Mouse (Mus musculus): ENCODE results near the gene Sphk2.

The Sphk2 gene

DNA sequence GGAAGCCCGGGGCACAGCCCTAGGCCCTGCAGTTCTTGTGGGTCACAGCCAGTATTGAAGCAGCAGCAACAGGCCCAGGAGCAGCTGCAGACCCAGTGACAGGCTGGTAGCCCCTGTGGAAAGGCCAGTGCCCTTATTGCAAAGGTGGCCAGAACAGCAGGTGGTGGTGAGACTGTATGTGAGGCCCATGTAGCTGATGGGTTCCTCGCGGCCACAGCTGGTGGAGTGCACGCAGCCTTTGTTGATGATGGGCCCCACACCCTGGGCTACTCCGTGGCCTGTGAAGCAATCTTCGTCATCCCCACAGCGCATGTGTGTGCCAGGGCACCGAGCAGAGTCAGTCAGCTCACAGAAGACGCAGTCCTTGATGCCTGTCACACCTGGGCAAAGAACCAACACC lies 7.3 kb upstream of the Sphk2 start:
- in situ Hi-C loops (cut with MboI, MseI): no loop called here

DNA sequence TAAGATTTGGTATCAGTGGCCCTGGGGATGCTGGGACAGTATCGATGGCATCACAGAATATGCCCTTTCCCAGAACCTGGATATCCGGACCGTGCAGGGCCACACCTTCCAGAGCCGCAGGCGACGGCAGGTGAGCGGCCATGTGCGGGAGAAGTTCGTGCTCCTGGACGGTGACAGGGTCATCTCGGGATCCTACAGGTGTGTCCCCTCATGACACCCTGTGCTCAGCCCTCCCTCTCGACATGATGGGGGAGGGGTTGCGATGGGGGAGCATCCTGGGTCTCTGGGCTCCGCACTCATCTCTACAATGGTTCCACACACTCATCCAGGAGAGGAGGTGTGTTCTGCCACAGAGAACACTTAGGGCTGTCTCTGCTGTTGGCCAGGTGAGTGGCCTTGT lies 6.0 kb upstream of the Sphk2 start:
- in situ Hi-C loops (cut with MboI, MseI): no loop called here

DNA sequence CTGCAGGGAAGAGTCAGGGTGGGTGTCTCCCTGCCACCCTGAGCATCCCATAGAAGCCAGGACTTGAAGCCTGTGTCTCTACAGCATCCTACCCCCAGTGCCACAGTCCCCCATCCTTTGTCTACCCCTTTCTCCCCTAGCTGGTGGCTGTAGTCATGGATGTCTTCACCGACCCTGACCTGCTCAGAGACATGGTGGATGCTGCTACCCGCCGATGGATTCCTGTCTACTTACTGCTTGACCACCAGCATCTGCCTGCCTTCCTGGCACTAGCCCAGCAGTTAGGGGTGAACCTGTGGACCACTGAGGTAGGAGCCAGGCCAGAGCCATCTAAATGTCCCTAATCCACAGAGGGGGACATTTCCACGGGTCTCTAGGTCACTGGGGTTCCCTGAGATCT lies 5.5 kb upstream of the Sphk2 start:
- in situ Hi-C loops (cut with MboI, MseI): no loop called here

DNA sequence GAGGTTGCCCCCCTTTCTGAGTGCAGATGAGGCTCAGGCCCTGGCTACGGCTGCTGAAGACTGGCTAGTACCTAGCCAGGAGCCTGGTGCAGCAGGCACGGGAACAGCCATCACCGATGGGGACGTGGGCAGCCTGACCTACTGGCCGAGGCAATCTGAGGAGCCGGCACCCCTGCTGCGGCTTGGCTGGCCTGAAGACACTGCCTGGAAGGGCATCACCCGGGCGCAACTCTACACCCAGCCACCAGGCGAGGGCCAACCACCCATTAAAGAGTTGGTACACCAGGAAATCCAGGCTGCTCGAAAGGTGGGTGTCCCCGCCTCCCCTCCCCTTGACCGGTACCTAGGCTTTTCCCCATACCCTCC lies 4.5 kb upstream of the Sphk2 start:
- in situ Hi-C loops (cut with MboI, MseI): no loop called here

DNA sequence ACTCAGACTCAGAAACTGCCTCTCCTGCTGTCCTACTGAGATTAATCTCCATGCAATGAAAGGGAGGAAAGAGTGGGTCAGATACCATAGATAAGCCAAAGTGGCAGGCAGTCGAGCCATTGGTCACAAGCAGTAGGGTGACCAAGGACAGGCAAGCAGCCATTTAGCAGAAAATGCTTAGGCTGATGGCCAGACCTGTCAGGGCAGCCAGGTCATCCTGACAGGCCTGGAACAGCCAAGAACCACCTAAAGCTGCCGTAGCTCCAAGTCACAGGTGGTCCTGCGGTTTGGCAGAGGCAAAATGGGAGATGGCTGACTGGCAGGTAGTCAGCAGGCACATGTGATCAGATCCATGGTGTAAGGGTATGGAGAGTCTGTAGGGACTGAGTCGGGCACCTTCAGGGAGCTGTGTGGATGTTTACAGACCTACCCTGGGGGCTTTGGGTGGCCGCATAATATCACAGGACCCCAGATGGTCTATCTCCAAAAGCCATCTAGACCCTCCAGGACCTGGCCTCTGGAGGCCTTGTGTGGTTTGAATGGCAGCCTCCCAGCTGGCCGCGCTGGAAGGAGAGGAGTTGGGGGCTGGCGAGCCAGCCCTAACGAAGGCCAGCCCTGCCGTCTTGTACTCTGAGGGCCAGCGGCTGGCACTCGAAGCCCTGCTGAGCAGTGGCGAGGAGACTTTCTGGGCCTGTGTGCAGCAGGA lies 4.0 kb upstream of the Sphk2 start:
- in situ Hi-C loops (cut with MboI, MseI): no loop called here

DNA sequence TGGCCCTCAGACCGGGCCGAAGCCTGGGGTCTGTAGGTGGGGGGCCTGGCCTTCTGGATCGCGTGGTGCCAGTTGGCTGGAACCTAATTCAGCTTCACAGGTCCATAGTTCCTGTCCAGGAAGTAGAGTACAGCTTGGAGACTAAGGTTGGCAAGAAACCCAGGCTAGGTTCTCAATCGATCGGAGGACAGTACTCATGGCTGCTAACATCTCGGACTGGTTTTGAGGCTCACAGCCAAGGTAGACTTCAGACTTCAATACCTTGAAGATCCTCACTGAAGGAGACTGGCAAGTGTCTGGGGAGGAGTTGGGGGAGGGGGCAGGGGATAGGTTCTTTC lies 3.4 kb upstream of the Sphk2 start:
- in situ Hi-C loops (cut with MboI, MseI): no loop called here

DNA sequence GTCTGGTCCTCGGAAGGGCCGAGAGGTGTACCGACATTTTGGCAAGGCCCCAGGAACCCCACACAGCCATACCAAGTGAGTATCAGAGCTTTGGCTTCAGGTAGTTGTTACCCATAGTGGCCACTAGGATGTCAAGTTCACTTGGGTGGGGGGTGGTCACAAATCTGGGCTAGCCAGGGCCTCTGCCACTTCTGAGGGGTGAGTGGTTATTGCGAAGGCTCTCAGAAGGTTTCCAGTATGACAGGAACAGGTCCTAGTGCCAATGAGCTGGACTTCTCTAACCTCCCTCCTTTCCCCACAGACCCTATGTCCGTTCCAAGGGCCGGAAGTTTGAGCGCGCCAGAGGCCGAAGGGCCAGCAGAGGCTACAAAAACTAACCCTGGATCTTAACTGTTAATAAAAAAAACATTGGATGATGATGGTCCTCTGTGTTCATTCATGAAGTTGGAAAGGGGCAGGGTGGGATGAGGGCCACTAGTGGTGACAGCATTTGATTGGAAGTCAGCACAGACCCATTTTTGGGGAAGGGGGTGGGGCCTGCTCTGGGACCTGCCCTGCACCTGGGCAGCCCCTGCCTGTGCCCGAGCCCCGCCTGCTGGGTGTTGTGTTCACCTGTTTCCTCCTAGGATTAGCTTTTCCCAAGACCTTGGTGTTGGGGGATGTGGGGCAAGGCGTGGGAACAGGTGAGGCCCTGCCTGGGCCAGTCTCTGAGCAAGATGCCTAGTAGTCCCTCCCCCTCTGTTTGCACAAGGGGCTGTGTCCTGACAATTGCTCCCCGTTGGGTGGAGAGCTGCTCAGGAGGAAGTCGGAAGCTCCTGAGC lies 2.8 kb upstream of the Sphk2 start, which contains the start of gene Fam83e:
Gene Fam83e (plus strand): TSS at position 800 of the 821 bp plus-strand sequence.
- in situ Hi-C loops (cut with MboI, MseI): no loop called here

DNA sequence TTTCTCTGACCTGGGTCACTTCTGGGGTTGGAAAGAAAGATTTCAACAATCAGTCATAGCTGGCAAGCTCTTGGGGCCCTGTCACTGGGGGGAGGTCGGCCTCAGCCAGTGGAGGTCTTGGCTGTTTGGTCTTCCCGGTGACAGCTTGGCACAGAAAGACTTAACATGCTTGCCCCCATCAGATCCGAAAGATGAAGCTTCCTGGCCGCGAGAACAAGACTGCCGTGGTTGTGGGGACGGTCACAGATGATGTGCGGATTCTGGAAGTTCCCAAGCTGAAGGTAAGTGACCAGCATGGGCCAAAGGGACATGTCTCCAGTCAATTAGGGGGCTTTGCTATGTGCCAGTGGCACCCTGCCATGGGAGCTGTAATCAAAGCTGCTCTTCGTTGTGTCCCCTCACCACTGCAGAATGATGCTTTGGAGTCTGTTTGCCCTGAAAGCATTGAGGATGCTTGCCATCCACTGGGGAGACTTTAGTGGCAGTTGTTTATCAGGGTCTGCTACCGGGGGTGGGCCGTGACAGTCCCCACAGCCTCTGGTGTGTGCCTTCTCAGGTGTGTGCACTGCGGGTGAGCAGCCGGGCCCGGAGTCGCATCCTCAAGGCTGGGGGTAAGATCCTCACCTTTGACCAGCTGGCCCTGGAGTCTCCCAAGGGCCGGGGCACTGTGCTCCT lies 2.1 kb upstream of the Sphk2 start:
- in situ Hi-C loops (cut with MboI, MseI): no loop called here

DNA sequence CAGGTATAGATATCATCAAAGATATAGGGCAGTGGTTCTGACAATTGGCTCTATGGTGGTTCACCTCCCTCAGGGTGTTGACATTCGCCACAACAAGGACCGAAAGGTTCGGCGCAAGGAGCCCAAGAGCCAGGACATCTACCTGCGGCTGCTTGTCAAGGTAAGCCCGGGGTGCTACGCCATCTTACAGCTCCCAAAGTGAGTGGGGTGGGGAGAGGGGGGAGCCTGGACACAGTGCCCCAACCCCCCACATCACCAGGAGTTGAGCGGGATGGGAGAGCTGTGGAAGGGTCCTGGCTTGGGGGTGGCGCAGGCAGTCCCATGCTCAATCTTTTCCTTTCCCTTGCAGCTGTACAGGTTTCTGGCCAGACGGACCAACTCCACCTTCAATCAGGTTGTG lies 1.4 kb upstream of the Sphk2 start:
- in situ Hi-C loops (cut with MboI, MseI): no loop called here

DNA sequence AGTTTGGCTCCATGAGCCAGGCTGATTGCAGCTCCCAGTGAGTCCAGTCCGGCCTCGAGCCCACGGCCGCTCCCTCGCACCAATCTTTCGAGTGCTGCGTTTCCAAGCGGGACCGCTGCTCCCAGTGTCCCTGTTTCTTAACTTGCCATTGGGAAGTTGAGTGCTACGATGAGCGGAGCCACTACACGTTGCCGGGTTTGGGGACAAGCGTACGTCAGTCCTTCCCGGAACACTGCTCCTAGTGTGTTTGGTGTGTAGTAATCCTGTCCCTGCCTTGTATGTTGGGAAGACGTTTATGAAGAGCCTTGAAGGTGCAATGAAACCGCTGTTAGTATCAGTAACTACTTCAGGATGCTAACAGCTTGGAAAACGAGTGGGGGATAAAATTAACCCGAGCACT lies 529 bp upstream of the Sphk2 start:
- in situ Hi-C loops (cut with MboI, MseI): no loop called here

DNA sequence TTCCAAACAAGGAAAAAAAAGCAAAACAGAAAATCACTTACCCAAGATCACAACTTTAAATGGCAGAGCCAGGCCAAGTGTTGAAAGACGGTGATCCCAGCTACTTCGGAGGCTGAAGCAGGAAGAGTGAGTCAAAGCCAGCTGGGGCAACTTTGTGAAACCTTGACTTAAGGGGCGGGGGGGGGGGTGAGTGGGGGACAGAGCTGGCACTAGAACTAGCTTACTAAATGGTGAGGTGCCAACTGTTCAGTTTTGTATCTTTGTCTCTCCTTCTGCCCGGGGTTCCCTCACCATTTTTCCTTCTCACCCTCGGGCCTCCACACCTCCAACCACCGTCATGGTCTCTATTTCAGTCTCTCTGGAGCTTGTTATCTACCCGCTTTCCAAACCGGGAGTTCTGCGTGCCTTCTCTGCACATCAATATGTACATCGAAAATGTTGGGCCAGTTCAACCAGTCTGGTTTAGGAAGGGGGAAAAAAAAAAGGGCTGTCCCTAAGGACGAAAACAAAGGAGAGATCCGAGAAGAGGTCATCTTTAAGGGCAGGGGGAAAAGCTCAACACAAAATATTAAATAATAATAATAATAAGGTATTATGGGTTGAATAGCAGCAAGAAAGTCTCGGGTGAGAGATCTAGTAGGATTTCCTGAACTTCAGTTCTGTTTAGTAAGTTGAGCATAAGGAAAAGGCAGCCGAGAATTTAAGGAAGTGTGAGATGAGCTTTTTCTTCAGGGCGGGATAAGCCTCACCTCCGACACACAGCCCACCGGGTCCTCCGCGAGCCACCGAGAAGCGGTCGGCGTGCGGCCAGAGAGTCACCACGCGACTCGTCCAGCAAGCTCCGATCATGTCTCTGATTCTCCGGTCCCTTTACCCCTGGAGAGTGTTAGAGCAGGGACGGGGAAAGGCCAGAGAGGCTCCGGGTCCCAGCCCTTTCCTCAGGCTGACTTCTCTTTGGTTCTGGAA lies 567 bp downstream of the Sphk2 start:
- in situ Hi-C loops (cut with MboI, MseI): no loop called here

DNA sequence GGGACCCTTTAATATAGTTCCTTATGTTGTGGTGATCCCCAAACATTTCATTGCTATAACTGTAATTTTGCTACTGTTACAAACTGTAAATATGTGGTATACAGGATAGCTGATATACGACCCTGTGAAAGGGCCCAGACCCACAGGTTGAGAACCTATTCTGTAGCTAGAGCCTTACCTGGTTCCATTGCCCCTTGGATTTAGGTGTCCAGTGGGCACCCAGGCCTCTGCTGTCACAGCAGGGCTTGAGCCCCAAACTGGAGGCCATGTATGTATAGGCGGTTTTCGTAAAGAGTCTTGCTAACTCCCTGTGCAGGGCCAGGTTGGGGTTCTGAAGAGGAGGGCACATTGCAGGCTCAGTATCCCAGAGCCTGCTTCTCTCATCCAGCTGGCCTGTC lies 1.3 kb downstream of the Sphk2 start:
- in situ Hi-C loops (cut with MboI, MseI): no loop called here

DNA sequence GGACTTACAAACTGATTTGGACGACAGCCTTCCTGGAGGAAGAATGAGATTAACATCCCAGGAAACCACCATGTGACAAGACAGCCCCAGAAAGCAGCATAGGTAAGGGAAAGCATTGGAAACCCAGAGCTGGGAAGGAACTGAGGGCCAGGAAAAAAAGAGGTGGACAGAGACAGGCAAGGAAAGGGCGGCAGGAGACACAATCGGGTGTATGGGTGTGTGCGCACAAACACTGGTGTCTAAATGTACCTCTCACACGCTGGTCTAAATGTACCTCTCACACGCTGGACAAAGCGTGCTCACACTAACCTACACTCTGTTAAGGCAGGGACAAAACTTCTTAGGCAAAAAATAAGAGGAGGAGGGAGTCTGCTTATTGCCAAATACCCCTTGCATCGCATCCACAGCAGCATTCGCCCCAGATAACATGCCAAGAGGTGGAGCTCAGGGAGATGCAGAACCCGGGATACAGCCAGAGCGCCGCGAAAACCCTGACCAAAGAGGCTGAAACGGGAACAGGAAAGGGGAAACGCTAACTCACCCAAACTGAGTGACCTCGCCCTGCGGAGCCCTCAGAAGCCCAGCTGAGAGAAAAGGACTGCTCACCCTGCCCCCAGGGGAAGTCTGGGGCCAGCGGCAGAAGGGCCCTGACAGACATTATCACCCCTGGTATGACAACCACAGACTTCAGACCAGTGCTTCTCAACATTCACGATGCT lies 1.9 kb downstream of the Sphk2 start:
- in situ Hi-C loops (cut with MboI, MseI): no loop called here

DNA sequence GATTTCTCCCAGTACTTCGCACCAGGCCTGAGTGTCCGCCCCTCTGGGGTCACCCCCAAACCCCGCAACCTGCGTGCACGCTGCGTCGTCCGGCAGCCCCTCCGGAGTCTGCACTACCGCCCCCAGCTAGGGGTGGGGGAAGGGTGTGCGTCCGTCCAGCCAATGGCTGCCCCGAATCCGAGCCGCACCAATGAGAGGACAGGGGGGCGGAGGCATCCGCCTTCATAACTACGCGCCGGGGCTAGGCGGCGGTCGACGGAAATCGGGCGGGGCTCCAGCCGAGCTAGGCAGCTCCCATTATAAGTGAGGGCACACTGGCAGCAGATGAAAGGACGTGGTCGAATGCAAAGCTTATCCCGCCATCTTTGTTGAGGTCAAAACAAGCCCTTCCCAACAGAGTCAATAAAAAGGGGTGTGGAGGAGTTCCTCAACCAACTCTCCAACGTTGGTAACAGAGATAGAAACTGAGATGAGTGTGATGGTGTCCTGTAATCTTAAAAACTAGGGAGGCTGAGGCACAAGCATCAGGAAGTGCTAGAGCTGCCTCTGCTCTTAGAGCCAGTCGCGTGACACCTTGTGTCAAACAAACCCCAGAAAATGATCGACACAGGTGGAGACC lies 2.6 kb downstream of the Sphk2 start, which contains the start of gene Rpl18:
Gene Rpl18 (plus strand): TSS at position 368 of the 619 bp plus-strand sequence.
- in situ Hi-C loops (cut with MboI, MseI): no loop called here

DNA sequence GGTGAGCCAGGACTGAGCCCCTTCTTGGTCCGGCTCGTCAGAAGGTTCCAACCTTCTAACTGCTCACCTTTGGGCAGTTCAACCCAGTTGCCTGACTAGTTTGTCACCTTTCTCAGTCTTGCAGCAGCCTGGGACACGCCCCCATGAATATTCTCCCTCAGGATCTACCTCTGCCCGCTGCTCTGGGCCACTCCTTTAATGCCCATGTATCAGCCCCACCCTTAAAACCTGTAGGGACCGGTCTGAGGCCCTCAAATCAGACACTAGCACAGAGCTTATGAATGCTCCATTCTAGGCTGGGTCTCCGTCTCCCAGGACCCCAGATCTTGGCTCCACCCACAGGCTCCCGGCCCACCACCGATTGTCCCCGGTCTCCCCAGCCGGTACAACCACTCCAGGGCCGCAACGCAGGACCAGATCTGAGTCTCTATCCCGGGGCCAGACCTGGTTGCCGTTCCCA lies 3.1 kb downstream of the Sphk2 start:
- in situ Hi-C loops (cut with MboI, MseI): no loop called here

DNA sequence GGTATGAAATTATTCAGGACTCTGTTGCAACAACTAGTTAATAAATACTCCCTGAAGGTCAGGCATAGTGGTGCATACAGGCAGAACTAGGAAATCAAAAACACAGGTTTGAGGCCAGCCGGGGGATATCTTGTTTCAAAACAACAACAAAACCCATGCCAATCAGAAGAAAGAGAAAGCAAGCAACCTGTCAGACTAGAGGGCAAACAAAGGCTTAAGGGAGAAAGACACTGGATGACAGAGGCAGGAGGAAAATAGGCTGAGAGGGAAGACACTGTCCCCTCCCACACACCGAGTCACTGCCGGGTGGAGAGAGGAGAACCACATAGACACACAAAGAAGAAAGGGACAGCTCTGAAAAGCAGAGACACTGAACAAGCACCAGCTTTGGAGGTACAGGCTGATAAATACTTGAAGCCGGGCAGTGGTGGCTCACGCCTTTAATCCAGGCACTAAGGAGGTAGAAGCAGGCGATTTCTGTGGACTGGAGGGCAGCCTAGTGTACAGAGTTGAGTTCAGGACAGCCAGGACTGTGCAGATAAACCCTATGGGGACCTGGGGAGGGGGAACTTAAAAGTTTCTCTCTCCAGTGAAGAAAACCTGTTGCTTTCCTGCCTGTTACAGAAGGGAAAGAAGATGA lies 3.8 kb downstream of the Sphk2 start:
- in situ Hi-C loops (cut with MboI, MseI): no loop called here

DNA sequence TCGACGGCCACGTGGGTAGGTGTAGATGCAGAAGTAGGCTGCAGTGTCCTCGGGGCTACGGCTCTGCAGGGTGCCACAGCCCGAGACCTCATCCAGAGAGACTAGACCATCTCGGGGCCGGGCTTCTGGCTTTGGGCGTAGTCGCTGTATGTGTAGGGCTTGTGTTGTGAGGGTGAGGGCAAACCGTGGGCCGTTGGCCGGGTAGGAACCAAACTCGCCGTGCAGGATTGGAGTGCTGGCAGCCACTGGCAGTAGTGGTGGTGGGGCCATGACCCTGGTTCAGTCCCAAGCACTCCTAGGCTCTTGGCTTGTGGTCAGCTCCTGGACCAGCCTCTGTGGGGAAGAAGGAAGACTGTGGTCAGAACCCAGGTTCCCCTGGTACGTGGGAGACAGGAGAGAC lies 4.4 kb downstream of the Sphk2 start:
- in situ Hi-C loops (cut with MboI, MseI): no loop called here

DNA sequence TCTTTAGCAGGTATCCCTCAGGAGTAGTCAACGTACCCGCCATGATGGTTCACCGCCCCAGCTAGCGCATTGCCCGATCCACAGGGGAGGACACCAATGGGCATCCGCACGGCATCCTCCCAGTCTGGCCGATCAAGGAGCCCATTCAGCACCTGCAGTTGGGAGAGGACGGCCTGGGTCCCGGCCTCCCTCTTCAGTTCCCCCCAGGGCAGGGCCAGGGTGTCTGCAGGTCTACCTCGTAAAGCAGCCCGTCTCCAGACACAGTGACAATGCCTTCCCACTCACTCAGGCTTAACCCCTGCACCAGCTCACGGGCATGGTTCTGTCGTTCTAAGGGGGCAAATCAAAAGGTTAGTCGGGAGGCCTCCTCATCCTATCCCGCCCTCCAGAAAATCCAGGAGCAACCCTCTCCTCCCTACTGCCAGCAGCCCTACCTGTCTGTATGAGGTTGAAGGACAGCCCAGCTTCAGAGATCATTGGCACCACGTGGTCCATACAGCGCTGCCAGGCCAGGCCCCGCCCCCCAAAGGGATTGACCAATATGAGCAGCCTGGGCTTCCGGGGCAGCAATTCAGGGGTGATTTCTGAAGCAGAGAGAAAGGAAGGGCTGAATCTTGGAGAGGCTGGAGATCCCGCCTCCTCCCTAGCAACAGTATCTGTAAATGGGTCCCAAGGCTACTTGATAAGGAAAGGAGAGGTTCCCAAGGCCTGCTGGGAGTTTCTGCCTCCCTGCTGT lies 5.6 kb downstream of the Sphk2 start:
- in situ Hi-C loops (cut with MboI, MseI): no loop called here

DNA sequence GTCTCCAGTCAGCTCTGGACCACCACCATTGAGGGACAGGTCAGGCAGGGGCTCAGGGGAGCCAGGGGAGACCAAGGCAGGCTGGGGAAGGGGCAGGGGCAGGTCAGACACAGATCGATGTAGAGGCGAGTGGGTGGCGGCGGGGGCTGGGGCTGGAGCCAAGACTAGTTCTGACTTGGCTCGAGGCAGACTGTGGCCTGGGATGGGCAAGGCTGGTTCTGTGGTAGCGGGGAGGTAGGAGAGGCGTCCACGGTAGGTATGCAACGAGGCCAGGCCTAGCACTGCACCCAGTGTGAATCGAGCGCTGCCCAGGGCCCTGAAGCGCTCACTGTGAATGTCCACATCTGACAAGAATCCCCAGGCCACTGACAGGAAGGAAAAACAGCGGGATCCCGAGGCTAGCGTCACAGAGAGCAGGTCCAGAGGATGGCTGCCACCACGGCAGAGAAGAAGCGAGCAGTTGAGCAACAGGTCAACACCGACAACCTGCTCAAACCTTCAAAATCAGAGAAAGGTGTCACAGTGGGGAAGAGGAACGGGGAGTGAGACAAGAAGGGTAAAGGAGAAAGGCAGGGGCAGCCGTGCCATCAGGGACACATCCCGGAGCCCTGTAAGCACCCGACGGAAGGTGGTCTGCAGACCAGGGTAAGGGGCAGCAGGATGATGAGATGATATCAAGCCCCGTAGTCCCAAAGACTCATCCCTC lies 6.3 kb downstream of the Sphk2 start:
- in situ Hi-C loops (cut with MboI, MseI): no loop called here
